Mouse (Mus musculus): ENCODE measurements around the gene Kif1c. TPM values are rescaled to one million over a fixed set of nuclear protein-coding genes. Genes with fewer than 3 reads are reported as not detected.

The Kif1c gene
- total RNA-seq (2021), result 173 and 182 TPM in 2 replicates
- long read RNA-seq, partial matches to known transcripts, result 2 of 16 reads
- long read RNA-seq, other reads (novel, unspliced or antisense), result 14 of 16 reads

DNA sequence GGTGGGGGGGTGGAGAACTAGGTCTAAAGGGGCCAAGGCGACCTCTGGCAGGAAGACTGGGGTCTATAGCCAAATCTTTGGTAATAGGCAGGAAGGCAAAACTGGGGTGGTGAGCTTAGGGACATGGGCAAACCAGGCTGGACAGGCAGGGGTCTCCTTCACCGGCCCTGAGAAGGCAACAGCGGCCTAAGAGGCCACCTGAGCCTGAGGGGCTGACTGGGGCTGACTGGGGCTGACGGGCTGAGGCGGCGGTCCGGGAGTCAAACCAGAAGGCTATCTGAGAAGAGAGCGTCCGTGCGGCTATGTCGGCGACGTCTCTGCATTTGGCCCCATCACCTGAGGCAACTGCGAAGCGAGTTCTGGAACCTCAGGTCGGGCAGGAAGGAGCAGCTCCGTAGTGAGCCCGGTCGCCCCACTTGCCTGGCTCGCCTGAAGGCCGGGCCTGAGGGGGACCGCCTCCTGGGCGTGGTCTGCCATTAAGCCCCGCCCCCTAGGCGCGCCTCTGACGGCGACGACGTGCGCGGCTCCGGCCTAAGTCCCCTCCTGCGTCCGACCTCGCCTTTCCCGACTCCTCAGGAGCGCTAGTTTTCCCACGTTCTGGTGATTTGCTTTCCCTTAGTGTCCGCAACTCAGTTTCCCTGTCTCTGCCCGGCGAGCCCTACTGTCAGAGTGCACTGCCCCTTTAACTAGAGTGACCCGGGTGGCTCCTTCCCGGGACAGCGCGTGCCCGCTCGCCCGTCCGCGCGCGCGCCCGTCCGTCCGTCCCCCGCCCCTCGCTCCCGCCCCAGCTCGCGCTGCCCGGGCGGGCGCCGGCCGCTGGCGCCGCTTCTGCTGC is at the start of gene Kif1c, which contains the start of gene Inca1:
Gene Kif1c, plus strand, starts transcription at position 827 of the 835 bp plus-strand sequence.
Gene Inca1, minus strand, starts transcription at position 434 of the 835 bp plus-strand sequence.
- peak; percentile 96 for DNase-seq

DNA sequence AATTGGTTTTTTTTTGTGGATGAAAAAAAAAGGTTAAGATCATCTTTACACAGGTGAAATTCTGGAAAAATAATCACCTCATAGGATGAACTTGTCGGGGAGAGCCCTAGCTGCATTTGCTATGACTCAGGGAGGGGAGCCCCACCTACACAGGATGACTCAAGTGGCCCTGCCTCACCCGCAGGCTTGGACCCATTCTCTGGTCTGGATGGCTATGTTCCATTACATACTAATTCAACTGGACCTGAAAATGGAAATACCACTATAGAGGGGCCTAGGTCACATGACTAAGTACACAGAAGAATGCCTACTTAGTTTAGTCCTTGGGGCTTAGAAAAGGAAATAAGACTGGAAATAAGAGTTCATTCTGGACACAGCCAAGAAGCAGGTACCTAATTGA is 49.0 kb upstream of the Kif1c start:
- peak; percentile 57 for DNase-seq

DNA sequence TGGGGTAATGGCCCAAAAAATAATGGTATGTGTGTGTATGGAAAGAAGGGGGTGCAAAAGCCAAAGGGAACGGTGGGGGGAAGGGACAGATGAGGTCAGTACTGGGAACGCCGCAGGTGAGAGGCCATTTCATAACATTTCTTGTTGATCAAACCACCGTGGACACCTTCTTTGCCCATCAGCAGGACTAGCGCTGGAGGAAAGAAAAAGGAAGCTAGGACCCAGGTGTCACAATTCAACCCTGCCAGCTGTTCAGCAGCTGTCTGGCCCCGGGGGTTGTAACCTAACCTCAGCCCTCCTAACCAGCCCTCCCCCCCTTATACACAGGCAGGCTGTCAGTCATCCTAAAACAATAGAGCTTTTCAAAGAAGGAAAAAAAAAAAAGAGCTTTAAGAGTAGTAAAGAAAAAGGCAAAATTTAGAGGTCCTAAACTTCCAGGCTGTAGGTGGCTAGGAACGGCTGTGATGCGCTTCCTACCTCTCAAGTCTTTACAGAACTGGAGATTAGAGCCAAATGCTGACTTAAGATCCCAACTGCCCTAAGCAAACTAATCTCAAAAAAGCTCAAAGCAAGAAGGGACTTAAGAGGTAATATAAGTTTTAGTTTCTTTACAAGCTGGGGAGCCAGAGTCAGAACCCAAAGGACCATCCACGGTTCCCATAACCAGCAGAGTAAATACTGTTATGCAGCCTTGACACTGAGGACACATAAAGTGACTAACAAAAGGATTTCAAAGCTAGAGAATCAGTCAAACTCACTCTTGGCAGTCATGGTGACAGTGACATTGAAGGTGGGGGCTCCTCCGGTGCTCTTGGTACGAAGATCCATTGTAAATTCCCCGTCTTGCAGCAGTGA is 48.1 kb upstream of the Kif1c start:
- no peak for DNase-seq

DNA sequence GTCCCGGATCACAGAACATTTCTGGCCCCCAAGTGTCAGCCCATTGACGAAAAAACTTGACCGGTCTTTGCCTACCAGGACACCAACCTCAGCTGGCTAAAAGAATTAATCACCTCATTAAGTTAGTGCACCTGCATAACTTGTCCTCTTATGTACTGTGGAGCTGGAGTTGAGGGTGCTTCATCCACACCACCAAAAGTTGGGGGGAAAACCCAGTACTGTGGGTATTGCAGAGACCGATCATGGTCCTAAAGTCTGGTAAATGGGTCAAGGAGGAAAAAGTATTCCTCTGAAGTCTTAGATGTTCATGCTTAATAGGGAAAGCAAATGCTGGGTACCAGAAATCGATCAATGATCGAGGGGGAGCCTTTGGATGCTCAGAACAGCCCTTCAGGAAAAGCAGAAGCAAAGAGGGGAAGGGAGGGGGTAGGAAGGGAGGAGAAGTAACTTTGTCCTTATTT is 47.4 kb upstream of the Kif1c start:
- no peak for DNase-seq

DNA sequence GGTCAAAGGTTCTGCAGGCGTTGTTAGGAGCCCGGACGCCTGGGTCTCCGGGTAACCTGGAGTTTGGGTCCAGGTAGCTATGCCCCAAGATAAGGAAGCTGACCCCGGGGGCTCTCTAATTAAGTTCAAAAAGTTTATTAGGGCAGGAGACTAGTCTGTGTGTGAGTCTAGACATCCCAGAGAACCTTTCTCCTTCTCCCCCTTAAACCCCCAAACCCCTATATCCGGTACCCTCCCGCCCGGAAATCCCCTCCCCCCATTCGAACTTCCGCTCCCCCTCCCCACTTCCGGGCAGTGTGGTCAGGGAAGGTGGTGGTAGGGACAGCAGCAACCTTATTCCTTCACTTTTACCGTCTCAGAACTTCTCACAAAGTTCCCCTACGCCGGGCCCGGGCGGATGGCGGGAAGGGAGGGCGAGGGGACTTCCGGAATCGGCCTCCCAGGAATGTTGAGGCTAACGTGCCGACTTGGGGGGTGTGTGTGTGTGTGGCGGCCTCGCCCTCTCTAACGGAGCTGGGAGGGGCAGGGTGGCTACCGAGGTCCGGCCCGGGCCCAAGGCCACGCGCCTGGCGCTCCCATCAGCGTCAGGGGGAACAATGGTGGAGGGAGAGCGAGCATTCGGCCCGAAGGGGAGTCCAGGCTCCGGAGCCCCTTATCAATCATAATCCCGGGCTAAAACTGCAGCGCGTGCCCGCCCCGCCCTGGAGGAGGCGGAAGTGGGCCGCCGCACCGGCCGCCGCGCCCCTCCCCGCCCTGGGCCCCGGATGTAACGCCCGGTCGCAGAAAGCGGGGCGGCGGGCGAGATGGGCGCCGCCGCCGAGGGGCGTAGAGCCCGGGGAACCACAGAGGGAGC is 46.8 kb upstream of the Kif1c start:
- DNase-seq, result peak; percentile 77

DNA sequence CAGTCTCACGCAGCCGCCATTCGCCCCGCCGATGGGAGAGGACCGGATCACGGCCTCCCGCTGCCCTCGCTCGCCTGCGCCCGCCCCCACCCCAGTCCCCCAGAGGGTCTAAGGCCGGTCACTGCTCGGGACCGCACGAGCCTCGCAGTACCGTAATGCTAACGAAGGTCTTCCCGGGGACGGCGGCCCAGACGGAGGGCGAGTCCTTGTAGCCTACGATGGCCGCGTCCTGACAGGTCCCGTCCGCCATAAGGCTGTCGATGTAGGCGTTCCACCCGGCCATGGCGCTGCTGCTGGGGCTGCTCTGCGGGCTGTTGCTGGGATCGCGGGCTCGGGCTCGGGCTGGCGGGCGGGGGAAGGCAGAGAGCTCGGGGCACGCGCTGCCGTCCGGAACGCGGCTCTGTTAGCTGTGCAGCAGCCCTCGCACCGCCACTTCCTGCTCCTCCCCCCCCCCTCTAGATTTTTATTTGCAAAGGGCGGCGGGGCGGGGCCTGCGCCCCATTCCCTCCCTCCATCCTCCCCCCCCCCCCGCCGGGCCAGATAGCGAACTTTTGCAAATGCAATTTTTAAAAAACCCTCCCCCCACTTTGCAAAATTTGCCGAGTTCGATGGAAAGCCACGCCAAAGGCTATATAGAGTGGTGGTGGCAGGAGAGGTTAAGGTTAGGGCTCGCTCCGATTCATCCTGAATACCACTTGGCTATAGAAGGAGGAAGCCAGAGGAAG is 46.0 kb upstream of the Kif1c start, which contains the start of gene Pfn1:
Gene Pfn1, minus strand, starts transcription at position 447 of the 725 bp plus-strand sequence.
- peak; percentile 87 for DNase-seq

DNA sequence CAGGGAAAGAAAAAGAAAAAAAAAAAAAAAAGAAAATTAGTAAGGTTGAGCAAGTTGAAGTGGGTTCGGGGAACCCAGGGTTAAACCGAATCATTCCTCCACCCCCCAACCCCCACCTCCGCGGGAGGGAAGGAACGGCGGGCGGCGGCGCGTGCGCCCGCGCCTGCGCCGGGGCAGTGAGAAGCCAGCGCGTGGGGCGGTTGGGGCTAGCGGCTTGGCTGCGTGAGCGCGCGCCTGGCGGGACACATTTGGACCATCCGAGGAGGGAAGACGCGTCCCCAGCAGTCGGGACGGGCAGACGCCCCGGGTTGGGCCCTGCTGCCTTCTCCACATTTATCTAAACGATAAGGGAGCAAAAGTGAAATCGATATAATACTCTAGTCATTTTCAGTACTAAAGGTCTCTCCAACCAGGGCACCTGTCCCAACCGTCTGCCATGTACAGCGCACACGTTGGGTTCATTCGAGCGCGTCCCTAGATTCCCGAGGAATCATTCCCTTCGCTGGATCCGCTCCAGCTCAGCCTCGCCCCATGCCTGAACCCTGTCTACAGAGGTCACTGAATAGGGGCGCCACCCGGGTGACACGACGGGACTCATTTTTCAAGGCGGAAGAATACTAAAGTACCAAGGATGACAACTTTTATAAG is 45.3 kb upstream of the Kif1c start:
- DNase-seq, result peak; percentile 88

DNA sequence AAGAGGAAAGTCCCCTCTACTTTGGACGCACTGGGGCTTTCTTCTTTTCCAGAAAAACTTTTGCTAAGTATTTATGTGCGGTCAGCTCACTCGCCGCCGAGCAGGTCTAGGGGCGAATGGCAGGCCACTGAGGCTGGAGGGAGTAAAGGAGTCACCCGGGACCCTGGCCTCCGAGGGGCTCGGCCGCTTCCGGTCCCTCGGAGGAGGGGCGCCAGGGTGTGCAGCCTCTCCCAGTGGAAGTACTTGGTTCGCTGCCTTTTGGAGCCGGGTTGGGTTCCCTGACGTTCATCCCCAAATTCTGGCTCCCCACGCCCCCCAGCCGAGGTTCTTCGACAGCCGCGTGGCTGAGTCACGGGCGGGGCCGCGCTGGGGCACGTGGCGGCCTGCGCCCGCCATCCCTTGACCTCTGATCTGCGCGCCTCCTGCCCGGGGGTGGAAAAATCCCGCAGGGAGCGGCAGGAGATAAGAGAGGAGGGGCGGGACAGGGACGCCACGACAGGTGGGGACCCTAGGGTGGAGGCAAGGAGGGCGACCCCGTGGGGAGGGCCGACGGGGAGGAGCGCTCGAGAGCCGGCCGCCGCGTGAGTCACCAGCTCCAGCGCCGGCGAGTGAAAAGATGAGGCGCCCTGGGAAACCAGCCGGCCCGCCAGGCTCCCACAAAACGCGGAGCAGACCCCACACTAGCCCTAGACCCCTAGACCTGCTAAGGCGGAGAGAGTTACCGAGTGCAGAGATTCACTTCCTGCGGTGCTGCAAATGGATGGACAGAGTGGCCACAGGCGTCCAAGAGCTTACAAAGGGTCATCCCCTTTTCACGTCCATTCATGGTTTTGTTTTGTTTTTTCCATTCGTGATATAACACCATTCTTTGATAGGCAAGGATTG is 44.5 kb upstream of the Kif1c start:
- DNase-seq, result peak; percentile 70

DNA sequence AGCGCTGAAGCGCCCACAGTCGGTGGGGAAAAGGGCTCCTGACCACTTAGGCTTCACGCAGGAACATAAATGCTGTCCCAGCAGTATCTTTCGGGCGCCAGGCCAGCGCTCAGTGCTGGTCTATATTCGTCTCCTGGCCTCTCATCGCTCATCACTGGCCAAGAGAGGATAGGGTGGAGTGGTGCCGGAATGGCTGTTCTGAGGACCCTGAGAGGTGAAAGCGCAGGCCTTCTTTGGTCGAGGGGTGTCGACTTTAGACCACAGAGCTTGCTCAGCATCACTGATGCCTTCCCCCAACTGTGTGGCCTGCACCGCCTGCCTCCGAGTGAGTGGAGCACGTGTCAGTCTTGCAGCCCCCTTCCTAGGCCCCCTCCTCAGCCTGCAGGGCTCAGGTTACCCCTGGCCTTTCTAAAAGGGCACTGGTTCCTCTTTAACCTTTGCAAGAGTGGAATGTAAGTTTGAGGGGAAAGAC is 43.9 kb upstream of the Kif1c start:
- DNase-seq, result peak; percentile 52

DNA sequence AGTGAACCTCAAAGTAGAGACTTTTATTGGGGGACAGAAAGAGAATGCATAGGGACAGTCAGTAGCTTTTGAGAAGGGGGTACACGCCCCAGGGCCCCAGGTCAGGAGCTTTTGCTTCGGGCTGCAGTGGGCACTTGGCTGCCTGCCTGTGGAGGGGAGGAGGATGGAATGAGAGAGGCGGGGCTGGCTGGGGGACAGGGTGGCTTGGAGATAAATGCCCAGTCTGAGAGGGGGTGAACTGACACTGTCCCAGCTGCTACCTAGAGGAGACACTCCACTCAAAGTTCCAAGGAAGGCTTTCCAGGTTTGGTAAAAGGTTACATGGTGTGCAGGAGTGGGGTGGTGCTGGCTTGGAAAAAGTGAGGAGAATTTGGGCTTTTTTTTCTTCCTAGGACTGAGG is 43.4 kb upstream of the Kif1c start, which contains the start of gene Eno3:
Gene Eno3, plus strand, starts transcription at position 239 of the 400 bp plus-strand sequence.
- no peak for DNase-seq

DNA sequence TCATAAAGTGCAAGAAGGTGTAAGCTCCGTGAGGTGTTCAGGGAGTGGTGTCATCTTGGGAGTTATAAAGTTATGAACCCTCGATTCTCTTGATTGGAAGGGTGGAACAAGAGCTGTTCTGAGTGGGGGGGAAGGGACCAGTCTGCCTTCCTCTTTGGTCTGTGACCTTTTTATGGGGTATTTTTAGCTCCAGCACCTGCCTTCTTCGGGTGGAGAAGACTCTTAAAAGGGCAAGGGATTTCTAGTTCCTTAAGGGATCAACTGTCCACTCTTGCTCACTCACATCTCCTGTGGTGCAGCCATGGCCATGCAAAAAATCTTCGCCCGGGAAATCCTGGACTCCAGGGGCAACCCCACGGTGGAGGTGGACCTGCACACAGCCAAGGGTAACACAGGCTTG is 42.8 kb upstream of the Kif1c start:
- no peak for DNase-seq

DNA sequence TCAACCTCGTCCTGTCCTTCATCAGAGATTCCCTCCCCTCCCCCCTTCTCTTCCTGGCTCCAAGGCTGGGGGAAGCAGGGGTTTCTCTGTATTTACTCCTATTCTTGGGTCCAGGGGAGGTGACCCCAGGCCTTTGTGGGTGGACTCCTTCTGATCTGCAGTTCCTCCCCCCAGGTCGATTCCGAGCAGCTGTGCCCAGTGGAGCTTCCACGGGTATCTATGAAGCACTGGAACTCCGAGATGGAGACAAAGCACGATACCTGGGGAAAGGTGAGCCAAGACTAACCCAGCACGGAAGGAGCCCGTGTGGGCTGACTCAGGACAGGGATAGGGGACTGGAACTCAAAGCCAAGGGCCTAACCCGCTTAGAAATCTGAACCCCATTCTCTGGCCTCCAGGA is 42.4 kb upstream of the Kif1c start:
- no peak for DNase-seq

DNA sequence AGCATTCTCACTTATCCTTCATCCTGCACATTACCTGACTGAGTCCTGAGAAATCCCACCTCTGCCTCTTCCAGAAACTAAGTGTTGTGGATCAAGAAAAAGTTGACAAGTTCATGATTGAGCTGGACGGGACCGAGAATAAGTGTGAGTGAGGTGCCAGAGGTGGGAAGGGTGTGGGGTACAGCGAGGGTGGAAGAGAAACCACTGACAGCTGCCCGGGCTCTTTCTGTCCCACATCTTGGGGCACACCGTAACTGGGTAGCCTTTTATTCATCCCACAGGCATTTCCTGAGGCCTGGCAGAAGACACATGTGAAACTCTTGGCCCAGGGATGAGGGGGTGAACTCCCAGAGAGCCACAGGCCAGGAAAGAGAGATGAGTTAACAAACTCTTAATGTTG is 41.8 kb upstream of the Kif1c start:
- no peak for DNase-seq

DNA sequence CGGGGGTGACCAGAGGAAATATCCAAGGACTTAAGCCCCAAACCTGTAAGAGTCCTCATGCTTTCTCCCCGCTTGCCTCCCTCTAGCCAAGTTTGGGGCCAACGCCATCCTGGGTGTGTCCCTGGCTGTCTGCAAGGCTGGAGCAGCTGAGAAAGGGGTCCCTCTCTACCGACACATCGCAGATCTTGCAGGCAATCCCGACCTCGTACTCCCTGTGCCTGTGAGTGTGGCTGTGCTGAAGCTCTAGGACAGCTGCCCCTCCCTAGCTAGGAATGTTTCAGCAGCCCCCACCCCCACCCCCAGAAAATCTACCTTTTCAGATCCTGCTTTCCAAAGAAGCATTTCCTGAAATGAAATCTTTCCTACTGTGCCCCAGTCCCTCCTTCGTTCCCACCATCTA is 41.4 kb upstream of the Kif1c start:
- no peak for DNase-seq

DNA sequence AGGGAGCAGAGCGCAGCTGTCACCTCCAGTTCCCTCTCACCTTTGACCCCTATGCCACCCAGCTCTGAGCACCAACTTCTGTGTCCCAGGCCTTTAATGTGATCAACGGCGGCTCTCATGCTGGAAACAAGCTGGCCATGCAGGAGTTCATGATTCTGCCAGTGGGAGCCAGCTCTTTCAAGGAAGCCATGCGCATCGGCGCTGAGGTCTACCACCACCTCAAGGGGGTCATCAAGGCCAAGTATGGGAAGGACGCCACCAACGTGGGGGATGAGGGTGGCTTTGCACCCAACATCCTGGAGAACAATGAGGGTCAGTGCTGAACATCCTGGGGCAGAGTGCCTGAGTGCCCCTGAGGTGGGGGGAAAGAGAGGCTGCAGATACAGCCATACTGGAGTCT is 39.8 kb upstream of the Kif1c start:
- no peak for DNase-seq

DNA sequence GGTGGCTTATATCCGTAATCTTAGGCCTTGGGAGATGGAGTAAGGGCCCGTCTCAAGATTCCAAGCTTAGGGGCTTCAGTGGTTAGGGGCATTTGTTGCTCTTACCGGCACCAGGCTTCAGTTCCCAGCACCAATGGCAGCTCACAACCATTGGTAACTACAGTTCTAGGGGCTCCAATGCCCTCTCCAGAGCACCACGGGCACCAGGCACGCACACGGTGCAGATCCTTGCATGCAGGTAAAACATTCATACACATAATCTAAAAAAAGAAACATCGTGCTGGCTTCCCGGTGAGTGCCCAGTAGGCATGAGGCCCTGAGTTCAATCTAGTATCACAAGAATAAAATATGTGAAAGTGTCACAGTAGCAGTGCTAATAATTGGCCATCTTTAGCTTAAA is 37.2 kb upstream of the Kif1c start:
- DNase-seq, result no peak

DNA sequence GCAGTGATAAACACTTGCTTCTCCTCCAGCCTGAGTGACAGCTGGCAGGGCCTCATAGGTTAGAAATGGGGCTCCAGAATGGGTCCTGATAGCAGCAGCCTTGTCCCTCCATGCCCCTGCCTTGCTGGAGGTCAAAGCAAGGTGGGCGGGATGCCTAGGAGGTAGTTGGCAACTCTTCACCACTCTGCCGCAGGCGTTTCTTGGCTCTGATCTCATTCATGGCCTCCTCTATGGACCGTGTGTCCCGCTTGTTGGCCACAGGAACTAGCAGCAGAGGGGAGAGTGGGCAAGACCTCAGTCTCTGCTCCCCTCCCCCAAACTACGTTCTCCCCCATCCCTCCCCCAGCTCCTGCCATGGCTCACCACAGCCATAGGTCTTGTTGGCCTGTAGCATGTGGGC is 36.4 kb upstream of the Kif1c start:
- DNase-seq, result no peak

DNA sequence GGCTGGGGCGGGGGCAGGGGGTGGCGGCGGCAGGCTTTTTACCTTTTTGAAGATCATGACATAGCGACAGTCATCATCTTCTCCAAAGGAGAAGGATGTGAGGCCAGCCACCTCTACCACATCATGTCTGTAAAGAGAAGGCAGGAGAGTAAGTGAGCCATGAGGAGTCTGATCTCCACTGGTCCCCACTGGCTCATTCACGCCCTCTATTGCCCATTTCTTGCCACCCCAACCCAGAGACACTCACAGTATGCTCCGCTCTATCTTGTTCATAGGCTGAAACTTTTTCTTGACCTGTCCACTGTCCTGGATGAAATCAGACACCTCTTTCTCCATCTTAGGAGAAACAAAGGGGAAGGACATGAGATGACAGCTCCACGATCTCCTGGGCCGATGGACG is 35.6 kb upstream of the Kif1c start:
- DNase-seq, result no peak

DNA sequence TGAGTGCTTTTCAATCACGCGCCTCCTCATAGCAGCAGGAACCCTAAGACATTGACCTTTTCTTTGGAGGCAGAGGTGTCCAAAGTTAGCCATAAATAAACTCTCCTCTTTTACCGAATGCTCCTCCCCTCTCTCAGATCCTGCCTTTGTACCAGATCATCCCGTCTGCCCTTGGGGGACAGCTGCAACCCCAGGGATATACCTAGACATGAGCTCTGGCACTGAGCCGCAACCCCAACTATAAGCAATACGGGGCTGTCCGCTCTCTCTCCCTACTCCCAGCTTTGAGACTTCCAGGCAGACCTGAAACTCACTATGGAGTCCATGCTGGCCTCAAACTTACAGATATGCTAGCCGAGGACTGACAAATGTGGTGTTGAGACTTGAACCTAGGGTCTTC is 33.7 kb upstream of the Kif1c start:
- DNase-seq, result no peak
